Mouse (Mus musculus): ENCODE data around the gene Gm5244. TPM values are rescaled to one million over a fixed set of nuclear protein-coding genes. Genes with fewer than 3 reads are reported as not detected.

The Gm5244 gene
- total RNA-seq, 2 experiments from 2014 or later, result not detected

Other genes starting within 250 kb of the Gm5244 start
- gene Gm4952, start 246.7 kb upstream of the Gm5244 start, total RNA-seq (2021), result not detected
- not detected for gene Glyat, start 213.4 kb upstream of the Gm5244 start, total RNA-seq (2021)
- not detected for gene Olfr1442, start 176.2 kb upstream of the Gm5244 start, total RNA-seq (2021)
- gene Olfr1443, start 168.6 kb upstream of the Gm5244 start, total RNA-seq (2021), result not detected
- not detected for gene Keg1, start 150.9 kb upstream of the Gm5244 start, total RNA-seq (2021)
- gene Cntf, start 81.0 kb upstream of the Gm5244 start, total RNA-seq (2021), result 1 to 10 TPM; 1.6 TPM
- gene Zfp91, start 50.6 kb upstream of the Gm5244 start, total RNA-seq (2021), result 10 to 100 TPM; 78.7 to 80.7 TPM
- gene Lpxn, start 50.5 kb upstream of the Gm5244 start, total RNA-seq (2021), result 1 to 10 TPM; 1.4 to 1.5 TPM
- not detected for gene Olfr1444, start 10.6 kb downstream of the Gm5244 start, total RNA-seq (2021)
- not detected for gene Olfr1445, start 37.2 kb downstream of the Gm5244 start, total RNA-seq (2021)
- gene Olfr1446, start 46.8 kb downstream of the Gm5244 start, total RNA-seq (2021), result not detected
- not detected for gene Olfr1447, start 57.1 kb downstream of the Gm5244 start, total RNA-seq (2021)
- gene Olfr1448, start 77.7 kb downstream of the Gm5244 start, total RNA-seq (2021), result not detected
- not detected for gene Olfr1449, start 84.2 kb downstream of the Gm5244 start, total RNA-seq (2021)
- not detected for gene Olfr1450, start 103.6 kb downstream of the Gm5244 start, total RNA-seq (2021)
- not detected for gene Olfr1451, start 148.3 kb downstream of the Gm5244 start, total RNA-seq (2021)
- gene Olfr1453, start 181.6 kb downstream of the Gm5244 start, total RNA-seq (2021), result not detected
- not detected for gene Olfr1454, start 213.9 kb downstream of the Gm5244 start, total RNA-seq (2021)

Measured in heart, postnatal 36 days (tissue).